Mouse (Mus musculus): ENCODE results near the gene Antxr2.
A peak's percentile ranks its signal among the peaks of the same experiment; 100 is the strongest.

Antxr2 gene

DNA sequence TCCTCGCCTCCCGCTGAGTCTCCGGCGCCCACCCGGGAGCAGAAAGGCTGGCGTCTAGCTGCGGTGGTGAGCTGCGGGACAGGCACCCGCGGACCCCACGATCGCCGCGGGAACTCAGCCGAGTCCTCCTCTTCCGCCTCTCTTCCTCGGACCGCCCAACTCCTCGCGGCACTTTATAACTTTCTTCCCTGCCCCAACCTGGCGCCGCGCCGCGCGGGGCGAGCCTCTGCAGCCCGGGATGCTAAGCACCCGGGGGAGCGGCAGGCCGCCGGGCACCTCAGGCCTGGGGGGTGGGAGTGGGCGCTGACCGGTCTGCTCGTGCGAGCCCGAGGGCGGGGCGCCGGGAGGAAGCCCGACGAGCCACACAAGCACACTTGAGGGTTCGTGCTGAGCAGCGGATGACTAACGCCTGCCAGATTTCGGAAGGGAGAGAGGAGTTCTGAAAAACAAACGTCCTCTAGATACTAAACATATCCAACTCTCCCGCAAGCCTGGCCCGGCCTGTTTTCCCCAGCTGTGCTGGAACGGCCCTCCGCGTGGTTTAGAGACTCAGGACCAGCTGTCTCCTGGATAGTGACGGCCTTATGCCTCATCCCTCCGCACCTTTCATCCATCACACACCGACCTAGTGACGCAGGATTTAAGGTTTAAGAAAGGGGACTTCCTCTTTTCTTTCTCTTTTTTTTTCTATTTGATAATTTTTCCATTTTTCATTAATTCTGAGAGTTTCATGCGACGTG is at the start of gene Antxr2:
Antxr2 (minus strand) TSS at position 142 of the 740 bp plus-strand sequence.
- DNase-seq (ENCODE audit: low spot score): peak; percentile 68

DNA sequence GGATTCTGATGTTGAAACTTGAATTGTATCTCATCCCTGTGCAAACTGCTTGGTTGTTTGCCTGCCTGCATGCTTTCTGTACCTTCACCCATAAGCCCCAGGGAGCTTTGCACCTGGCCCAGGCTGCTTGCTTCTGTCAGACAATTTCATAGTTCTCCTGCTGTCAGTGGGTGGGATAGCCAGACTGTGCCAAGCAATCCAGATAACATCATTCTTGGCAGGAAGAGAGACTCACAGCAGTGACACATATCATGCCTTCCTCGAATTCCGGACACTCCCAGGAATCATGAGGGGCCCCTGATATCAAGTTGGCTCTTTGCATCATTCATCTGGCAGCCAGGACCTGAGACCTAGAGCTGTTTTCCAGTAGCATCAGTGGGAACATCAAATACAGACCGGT is 45.8 kb upstream of the Antxr2 start:
- no peak for DNase-seq (ENCODE audit: low spot score)

DNA sequence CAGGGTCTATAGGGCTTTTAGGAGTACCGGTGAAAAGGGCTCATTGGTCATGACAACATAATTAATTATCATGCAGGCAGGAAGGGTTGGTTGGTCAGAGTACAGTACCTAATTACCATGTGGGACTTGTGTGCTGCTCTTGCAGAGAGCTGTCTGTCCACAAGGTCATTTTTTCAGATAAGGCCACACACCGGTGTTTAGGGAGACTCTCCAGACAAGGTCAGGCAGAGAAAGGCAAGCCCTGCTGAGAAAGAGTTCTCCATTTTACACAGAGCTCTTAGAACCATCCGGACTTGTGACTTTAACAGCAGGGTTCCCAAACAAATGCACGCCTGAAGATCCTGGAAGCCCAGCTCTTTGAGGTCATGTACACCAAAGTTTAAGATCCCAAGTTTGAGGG is 38.3 kb upstream of the Antxr2 start:
- DNase-seq (ENCODE audit: low spot score): no peak

DNA sequence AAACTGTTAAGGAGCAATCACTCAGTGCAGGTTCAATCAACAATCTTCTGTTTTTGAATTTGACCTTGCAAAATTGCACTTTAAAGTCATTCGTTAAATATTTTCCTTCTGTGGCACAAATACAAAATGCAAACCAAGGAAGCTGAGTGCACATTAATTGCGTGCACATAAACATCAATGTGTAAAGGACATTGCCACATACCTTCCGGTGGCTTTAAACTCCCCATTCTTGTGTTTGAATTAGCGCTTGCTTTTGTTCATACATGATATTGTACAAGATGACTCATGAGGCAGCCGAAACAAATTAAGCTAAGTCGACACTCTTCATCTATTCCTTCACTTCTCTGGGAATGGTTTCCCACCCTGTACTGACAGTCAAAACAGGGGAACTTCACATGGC is 24.4 kb upstream of the Antxr2 start:
- no peak for DNase-seq (ENCODE audit: low spot score)

DNA sequence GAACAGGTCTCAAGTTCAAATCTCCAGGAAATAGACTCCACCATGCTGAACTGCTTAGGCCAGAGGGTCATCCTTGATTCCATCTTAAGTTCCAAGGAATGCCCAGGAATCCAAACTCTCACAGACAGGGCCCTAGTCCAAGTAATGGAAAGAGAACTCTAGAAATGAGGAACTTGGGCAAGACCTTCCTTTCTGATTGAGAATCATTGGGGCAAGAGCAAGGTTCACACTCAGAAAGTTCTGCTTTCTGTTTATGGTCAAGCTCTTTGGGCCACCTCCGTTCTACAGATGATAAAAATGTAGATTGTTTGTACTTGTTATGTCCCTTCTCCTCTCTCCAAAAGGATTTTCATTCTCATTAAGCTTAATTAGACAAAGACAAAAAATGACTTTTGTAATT is 24.0 kb upstream of the Antxr2 start:
- no peak for DNase-seq (ENCODE audit: low spot score)

- no peak for DNase-seq (ENCODE audit: low spot score)
Measured at GRCm38 (mm10) chr5:98034928-98035327, 4.1 kb upstream of the Antxr2 start.

DNA sequence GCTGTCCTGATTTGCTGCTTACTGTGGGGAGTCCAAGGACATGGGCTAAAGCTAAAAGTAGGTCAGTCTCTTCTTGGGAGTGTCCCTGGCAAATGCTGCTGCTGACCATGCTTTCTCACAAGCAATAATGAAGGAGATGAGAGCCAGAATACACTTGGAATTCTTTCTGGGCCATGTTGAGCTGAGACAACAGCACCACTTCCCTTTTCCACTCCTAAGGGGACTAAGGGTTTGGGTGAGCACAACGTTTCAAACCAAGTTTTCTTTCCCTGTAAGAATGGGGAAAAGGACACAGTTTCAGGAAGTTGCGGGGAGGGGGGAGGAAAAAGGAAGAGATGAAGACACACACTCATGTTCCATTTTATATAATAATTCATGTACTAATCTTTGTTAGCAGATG is 3.4 kb upstream of the Antxr2 start:
- DNase-seq (ENCODE audit: low spot score): no peak

- DNase-seq (ENCODE audit: low spot score): no peak
Measured at GRCm38 (mm10) chr5:98032803-98033420, 2.1 kb upstream of the Antxr2 start.

- DNase-seq (ENCODE audit: low spot score): peak; percentile 62
Measured at GRCm38 (mm10) chr5:98030091-98030901, 547 bp downstream of the Antxr2 start.

- DNase-seq (ENCODE audit: low spot score): no peak
Measured at GRCm38 (mm10) chr5:98027688-98028389, 3.0 kb downstream of the Antxr2 start.

GRCm38 (mm10) chr5:98025921-98026320 is 4.9 kb downstream of the Antxr2 start:
- no peak for DNase-seq (ENCODE audit: low spot score)

DNA sequence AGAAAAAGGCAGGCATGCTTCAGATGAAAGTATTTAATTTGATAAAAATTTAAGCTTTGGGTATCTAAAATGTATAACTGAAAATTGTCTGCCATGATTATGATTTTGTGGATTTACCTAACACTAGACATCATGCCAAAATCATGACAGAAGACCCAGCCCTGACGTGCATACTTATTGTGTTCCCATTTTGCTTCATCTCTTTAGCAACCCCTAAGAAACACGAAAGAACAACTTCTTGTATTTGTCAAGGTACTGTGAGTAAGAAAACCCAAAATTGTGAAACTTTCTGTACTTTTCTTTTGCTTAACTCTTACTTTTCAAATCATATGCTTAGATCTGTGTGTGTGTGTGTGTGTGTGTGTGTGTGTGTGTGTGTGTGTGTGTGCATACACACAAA is 6.3 kb downstream of the Antxr2 start:
- no peak for DNase-seq (ENCODE audit: low spot score)

GRCm38 (mm10) chr5:98021518-98021917 is 9.3 kb downstream of the Antxr2 start:
- no peak for DNase-seq (ENCODE audit: low spot score)

DNA sequence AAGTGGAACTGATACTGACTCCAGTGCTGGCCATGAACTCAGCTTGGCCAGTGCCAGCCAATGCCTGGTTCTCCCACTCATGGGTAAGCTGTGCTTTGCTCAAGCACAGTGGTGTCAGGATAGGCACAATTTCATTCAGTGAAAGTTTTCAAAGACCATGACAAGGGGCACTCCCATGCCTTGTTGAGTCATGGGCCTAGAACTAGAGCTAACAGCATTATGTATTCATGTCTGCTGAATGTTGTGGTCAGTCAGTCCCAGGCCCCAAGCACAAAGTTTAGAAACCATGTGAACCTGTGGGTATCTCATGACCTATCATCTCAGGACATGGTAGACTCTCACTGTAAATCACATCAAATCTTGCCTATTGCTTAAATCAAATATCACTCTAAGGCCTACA is 10.2 kb downstream of the Antxr2 start:
- no peak for DNase-seq (ENCODE audit: low spot score)

DNA sequence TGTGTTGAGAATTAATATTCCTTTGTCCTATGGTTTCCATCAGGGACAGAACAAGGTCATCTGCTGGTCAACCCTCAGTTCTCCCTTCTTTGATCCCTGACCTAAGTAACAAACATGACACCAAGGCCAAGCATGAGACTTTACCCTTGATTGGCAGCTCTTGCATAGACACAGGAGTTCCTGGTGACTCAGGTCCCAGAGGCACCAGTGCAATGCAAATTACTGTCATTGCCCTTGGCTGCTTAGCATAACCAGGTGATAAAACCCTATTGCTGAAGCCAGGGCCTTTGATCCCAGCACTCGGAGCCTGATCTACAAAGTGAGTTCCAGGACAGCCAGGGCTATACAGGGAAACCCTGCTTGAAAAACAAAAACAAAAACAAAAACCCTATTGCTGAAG is 11.4 kb downstream of the Antxr2 start:
- DNase-seq (ENCODE audit: low spot score): no peak

GRCm38 (mm10) chr5:98018162-98018561 is 12.7 kb downstream of the Antxr2 start:
- DNase-seq (ENCODE audit: low spot score): no peak

DNA sequence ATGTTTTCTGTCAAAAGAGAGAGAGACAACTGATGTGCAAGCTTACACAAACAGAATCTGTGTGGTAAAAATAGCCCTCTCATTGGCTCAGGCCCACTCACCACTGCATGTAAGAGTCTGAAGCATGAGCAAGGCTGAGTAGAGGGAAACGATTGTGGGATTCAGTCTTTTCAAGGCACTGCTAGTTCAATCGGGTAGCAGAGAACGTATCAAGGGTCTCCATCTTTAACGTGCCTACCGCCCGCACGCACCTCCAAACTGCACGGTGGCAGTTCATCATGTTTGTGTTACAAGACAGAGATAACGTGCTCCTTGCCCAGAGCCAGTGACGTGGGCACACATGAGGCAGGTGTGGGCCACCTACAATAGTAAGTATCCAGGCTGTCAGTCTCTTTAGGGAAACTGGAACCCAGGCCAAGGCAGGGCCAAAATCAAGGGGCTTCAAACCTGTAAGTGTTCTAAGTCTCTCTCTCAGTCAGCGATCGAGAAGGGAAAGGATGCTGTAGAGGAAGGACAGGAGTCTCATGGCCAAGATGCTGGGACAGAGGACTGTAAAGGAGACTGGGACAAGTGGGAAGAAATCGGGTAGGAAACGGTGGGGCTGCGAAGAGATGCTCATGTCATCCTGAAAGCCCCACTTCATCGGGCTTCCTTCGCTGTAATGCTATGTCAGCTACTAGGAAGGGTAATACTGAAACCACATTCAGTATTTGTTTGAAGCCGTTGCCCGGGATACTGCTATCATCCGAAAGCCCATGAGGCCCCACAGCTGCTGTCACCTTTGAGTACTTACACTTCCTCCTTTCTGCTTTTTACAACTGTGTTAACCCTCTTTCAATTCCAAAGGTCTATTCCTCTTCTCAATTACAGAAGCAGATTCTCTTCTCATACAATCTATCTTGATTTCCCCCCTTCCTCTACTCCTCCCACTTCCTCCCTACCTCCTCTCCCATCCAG is 14.3 kb downstream of the Antxr2 start:
- no peak for DNase-seq (ENCODE audit: low spot score)

DNA sequence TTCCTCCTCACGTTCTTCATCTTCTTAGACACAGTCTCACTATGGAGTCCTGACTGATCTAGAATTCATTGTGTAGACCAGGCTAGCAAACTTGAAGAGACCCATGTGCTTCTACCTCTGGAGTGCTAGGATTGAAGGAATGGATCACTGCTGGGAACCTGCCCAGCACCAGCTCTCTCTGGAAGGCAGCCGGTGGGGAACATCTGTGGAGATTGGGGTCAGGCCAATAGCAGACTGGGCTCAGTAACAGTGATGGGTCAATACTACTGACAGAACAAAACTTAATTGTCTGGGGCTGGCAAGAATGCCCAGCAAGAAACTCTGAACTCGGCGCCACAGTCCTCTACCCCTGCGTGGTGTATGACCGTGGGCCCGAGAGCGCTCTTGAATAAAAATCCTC is 25.1 kb downstream of the Antxr2 start:
- DNase-seq (ENCODE audit: low spot score): peak; percentile 70

GRCm38 (mm10) chr5:97999261-97999824 is 31.5 kb downstream of the Antxr2 start:
- DNase-seq (ENCODE audit: low spot score): no peak

DNA sequence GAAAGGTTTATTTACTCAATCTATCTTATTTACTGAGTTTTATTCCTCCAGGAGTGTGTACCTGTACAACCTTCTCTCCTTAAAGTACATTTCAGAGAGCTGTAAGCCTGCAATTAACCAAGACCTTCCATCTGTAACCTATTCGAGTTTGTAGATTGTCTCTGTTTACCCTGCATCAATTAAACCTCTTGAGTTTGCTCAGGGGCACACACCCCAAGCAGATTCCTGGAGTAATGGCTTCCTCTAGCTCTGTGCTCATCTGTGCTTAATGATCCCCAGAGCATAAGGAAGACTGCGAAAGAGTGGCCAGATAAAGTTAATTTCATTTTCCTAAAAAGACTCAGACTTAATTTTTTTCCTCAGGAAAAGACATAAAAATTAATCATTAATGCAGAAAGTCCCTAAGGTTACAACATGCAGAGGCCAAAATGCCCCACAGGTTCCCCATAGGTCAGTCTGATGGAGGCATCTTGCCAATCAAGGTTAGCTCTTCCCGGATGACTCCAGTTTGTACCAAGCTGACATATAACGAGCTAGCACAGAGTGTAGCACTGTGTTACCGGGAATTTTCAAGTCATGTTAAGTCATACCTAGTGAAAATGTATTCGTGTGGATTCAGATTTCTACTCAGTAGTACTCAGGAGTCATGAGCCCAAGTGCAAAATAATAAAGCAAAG is 34.2 kb downstream of the Antxr2 start:
- no peak for DNase-seq (ENCODE audit: low spot score)
